Mouse (Mus musculus) limb, embryonic 11.5 days (tissue): ENCODE results near the gene 2200002D01Rik. TPM values are rescaled to one million over a fixed set of nuclear protein-coding genes. Genes with fewer than 3 reads are reported as not detected.

Experiments used
- ATAC-seq: fragments of 200-750 bp; cut with Nextera tagmentation; 2 replicates; pipeline ENCODE4 v1.8.0; 2017; ENCODE audit warnings: low read depth; ENCODE audit not compliant: insufficient number of reproducible peaks, low FRiP score, low TSS enrichment
- DNase-seq: peaks from one replicate; pipeline ENCODE4 v3.0.0-alpha.2; 2015; ENCODE audit warnings: low spot score
- H3K27ac ChIP-seq: fragments of 300-500 bp; sonication (generic); replicated peaks from 2 replicates; pipeline ENCODE4 v1.5.1; 2014; ENCODE audit warnings: low read depth, mild to moderate bottlenecking, low read length
- H3K27me3 ChIP-seq: fragments of 300-500 bp; sonication (generic); 2 replicates; pipeline ENCODE4 v1.6.1; 2014; ENCODE audit warnings: mild to moderate bottlenecking, low read length, mixed read lengths; ENCODE audit not compliant: control insufficient read depth, insufficient read depth
- H3K36me3 ChIP-seq: fragments of 300-500 bp; sonication (generic); 2 replicates; pipeline ENCODE4 v1.6.1; 2014; ENCODE audit warnings: mild to moderate bottlenecking, low read length, moderate library complexity, mixed read lengths; ENCODE audit not compliant: control insufficient read depth, insufficient read depth
- H3K4me1 ChIP-seq: fragments of 300-500 bp; sonication (generic); 2 replicates; pipeline ENCODE4 v1.6.1; 2014; ENCODE audit warnings: low read length, mixed read lengths; ENCODE audit not compliant: control insufficient read depth, insufficient read depth
- H3K4me2 ChIP-seq: fragments of 300-500 bp; sonication (generic); 2 replicates; pipeline ENCODE4 v1.6.1; 2014; ENCODE audit warnings: low read depth, mild to moderate bottlenecking, moderate library complexity; ENCODE audit not compliant: severe bottlenecking
- H3K4me3 ChIP-seq: fragments of 300-500 bp; sonication (generic); 2 replicates; pipeline ENCODE4 v1.5.1; 2014; ENCODE audit warnings: low read depth, low read length
- H3K9ac ChIP-seq: fragments of 300-500 bp; sonication (generic); 2 replicates; pipeline ENCODE4 v1.6.1; 2014; ENCODE audit warnings: mild to moderate bottlenecking, low read length
- H3K9me3 ChIP-seq: fragments of 300-500 bp; sonication (generic); 2 replicates; pipeline ENCODE4 v1.6.1; 2016; ENCODE audit warnings: low read length; ENCODE audit not compliant: control insufficient read depth
- WGBS: fragments of 180-500 bp; shearing (Covaris S2); extraction: QIAGEN DNeasy Blood & Tissue Kit; methylation state at CpG from one replicate; pipeline ENCODE4 v1.1.7; 2014; 5-methylcytosine and 5-hydroxymethylcytosine counted together
- polyA plus RNA-seq: library from polyadenylated mRNA; unstranded; fragments of >200 nt; fragmentation: Nextera tagmentation; extraction: Ambion mirVana; gene quantifications from 2 replicates; pipeline ENCODE4 v1.2.1, GENCODE M21; 2014

The 2200002D01Rik gene
- polyA plus RNA-seq = 1.4 and 2.3 TPM in 2 replicates

DNA sequence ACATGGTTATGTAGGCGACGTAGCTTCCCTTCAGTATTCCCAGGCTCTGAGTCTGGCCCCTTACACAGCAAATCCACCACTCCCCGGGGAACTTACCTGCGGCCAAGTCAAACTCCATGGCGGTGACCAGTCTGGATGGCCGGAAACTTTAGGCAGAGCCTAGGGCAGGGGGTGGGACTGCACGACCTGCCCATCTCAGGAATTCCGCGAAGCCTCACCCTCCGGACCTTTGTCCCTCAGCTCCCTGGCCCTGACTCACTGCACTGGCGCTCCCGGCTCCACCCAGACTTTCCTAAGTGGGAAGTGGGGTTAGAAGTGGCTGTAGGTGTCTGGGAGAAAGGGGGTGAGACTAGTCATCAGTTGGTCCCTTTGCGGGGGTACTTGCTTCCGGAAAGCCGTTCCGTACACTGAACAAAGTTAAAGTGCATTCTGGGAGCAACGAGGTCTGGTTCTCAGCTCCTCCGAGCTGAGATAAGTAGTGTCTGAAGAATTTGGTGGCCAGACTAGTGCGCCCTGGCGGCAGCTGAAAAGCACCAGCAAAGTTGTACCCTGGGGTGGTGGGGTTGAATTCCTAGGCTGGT lies at the start of gene 2200002D01Rik:
Gene 2200002D01Rik, minus strand, starts transcription at position 206 of the 581 bp plus-strand sequence.
- Histone ChIP-seq H3K9ac (peak within 1 kb of the TSS; percentile 48; the same call in 1 of the 2 replicates), H3K9me3 (no peaks in the 10 kb centered on the region), H3K4me3 (peak within 1 kb of the TSS; percentile 14), H3K4me1 (peaks cover 6% of the 10 kb centered on the region), H3K27ac (no peak within 1 kb of the TSS), H3K36me3 (peaks cover 14% of the 10 kb centered on the region), H3K4me2 (peak within 1 kb of the TSS; percentile 50), H3K27me3 (0 out of 2 replicates have a peak, but pooled peaks cover 3% of the 10 kb centered on the region)
- WGBS = 7% methylated on average over 20 of the region's 20 CpGs
- DNase-seq = peak; percentile 40
- ATAC-seq = no peak

DNA sequence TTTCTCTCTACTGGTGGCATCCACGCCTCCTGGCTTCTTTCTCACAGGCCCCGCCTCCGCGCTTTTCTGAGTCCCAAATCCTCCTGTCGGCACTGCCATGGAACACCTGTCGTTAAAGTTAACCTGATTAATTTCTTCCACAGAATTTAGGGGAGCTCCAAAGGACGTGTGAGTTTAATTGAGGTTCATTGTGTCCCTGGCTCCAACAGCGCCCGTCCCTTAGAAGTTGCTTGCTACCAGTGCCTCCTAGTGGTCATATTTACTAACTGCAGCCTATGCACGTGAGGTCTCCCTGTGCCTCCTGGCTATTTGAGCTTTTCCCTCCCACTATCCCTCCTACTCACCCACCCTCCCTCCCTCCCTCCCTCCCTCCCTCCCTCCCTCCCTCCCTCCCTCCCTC lies 48.7 kb upstream of the 2200002D01Rik start:
- no peaks in the 10 kb centered on the region for H3K36me3 ChIP-seq
- 10% methylated on average over 10 of the region's 10 CpGs for WGBS
- H3K27ac ChIP-seq = no peak overlapping the region
- H3K9ac ChIP-seq = no peak overlapping the region
- H3K27me3 ChIP-seq = no peaks in the 10 kb centered on the region
- H3K4me3 ChIP-seq = no peak overlapping the region
- no peak overlapping the region for H3K4me2 ChIP-seq
- DNase-seq (peak; percentile 79), ATAC-seq (no peak)
- no peaks in the 10 kb centered on the region for H3K9me3 ChIP-seq
- peaks cover 16% of the 10 kb centered on the region for H3K4me1 ChIP-seq

DNA sequence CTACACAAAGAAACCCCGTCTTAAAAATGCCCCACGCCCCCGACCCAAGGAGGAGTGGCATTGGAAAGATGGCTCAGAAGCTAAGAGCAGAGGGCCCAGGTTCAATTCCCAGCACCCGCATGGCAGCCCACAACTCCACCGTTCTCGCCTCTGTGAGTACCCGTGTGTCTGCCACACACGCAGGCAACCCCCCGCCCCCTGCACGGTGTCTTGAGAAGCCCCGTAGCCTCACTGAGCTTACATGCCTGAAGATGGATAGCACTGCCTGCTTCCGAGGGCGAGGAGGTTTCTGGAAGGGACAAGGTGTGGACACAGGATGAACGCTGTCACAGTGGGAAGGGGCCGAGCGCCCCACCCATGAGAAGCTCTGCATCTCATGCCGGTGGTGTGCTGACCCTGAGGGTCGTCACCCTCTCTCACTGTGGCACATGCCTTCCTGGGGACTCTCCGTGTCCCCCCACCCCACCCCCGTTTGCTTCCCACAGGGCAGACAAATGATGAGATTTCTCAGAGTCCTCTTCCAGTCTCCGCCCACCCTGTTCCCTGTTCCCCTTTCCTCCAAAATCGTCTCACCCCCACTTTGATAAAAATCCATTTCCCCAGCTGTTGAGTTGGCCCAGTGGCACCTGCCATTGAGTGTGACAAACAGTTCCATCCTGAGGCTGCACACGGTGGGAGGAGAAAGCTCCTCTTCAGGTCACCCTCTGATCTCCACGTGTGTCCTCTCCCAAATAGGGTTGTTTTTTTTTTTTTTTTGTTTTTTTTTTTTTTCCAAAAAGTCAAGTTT lies 47.8 kb upstream of the 2200002D01Rik start:
- no peaks in the 10 kb centered on the region for H3K9me3 ChIP-seq
- H3K27ac ChIP-seq = no peak overlapping the region
- 78% methylated on average over 24 of the region's 24 CpGs for WGBS

DNA sequence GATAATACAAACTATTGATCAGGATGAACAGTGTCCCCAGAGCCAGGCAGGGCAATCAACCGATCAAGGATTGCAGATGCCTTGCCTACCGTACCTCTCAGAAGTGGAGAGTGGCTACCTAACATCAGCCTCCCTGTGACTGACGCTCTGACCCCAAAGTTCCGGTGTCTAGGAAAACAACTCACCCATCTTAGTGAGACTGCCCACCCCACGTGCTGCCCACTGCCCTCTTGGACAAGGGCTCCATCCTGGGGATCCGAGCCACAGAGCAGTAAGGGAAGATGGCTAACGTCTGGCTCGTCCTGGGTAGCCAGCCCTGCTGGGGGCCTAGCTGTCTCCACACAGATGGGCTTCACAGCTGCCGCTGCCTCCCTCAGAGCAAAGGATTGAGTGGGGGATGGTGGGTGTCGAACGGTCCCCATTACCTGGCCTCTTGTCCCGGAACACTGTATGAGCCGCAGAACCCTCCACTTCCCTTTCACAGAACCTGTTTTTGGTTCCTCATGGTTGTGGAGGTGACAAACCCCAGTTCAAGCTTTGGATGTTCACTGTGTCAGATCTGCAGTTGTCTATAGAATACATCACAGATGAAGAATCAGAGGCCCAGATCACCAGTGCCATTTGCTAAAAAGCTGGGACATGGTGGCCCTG lies 46.0 kb upstream of the 2200002D01Rik start:
- H3K9me3 ChIP-seq = no peaks in the 10 kb centered on the region
- H3K36me3 ChIP-seq = no peaks in the 10 kb centered on the region
- H3K27me3 ChIP-seq = peaks cover 3% of the 10 kb centered on the region; the same call in 1 of the 2 replicates
- H3K27ac ChIP-seq = no peak overlapping the region
- DNase-seq (no peak), ATAC-seq (no peak)
- no peak overlapping the region for H3K9ac ChIP-seq
- no peak overlapping the region for H3K4me3 ChIP-seq
- 66% methylated on average over 13 of the region's 13 CpGs for WGBS
- H3K4me1 ChIP-seq = peaks cover 30% of the 10 kb centered on the region
- no peak overlapping the region for H3K4me2 ChIP-seq

More for the DNA sequence above, 47.8 kb upstream of the 2200002D01Rik start:
- peaks cover 25% of the 10 kb centered on the region for H3K4me1 ChIP-seq
- H3K9ac ChIP-seq = no peak overlapping the region
- ATAC-seq (no peak), DNase-seq (no peak)
- no peak overlapping the region for H3K4me2 ChIP-seq
- no peaks in the 10 kb centered on the region for H3K36me3 ChIP-seq
- H3K27me3 ChIP-seq = no peaks in the 10 kb centered on the region
- no peak overlapping the region for H3K4me3 ChIP-seq

DNA sequence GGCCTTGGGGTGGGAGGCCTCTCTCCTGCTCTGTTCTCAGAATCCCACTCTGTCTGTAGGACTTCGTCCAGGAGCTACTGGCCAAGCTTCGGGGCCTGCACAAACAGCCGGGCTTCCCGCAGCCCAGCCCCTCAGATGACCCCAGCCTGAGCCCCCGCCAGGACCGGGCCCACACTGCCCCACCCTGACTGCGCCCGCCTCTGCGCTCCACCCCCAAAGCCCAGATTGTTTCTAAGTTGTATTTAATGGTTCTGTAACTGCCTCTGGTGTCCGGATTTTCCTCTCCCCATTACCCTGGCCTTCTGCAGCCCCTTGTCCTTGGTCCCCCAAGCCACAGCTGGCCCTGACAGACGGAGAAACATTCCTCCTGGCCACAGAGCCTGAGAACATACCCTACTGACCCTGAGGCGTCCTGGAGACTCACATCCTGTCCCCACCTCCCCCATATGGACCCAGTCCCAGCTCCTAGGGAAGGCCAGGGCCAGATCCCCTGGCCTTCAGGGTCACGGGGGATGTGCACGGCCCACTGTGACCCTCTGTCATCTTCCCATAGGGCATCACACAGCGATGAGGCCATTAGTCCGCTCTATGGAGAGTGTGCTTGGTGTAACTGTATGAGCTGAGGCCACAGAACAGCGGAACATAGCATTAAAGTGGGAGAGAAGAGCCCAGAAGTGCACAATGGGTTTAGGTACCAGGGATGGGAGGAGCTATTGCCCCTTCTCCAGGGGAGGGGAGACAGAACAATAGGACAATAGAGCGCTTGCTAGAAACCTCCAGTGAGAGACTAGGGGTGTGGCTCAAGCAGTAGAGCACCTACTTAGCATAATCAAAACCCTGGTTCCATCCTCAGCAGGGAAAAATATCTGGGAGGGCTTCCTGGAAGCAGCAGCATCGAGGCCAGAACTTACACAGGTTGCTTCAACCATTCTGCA lies 45.1 kb upstream of the 2200002D01Rik start:
- peaks cover 3% of the 10 kb centered on the region; the same call in 1 of the 2 replicates for H3K27me3 ChIP-seq
- no peak overlapping the region for H3K4me3 ChIP-seq
- peaks cover 30% of the 10 kb centered on the region for H3K4me1 ChIP-seq
- H3K4me2 ChIP-seq = no peak overlapping the region
- WGBS = 26% methylated on average over 19 of the region's 19 CpGs
- H3K9me3 ChIP-seq = no peaks in the 10 kb centered on the region
- H3K9ac ChIP-seq = 0 out of 2 replicates have a peak overlapping the region, but pooled peaks have one; percentile 22
- H3K36me3 ChIP-seq = no peaks in the 10 kb centered on the region
- H3K27ac ChIP-seq = peak overlapping the region; percentile 39; the same call in 1 of the 2 replicates
- DNase-seq = no peak
- ATAC-seq = no peak

DNA sequence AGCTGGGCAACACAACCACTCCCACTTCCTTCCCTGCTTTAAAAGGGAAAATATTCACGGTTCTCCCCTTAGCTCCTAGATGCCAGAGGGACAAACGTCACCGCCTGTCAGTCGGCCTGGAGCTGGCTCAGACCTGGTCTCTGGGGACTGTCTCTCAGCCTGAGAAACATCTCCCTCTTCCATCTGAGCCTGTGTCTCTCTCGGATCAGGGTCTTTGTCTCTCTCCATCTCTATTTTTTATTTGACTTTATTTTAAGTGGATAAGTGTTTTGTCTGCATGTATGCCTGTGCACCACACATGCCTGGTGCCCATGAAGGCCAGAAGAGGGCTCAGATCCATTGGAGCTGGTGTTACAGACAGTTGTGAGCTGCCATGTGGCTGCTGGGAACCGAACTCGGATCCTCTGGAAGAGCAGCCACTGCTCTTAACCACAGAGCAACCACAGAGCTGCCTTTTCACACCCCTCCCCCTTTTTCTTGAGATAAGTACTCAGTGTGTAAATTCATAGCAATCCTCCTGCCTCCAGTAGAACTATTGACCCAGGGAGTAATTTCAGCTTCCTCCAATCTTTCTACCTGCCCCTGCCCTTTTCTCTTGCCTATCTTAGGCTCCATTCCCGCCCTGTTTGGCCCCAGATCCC lies 44.3 kb upstream of the 2200002D01Rik start:
- peaks cover 30% of the 10 kb centered on the region for H3K4me1 ChIP-seq
- H3K9ac ChIP-seq = no peak overlapping the region
- no peak overlapping the region; the same call in 1 of the 2 replicates for H3K27ac ChIP-seq
- H3K4me2 ChIP-seq = no peak overlapping the region
- H3K4me3 ChIP-seq = no peak overlapping the region
- 0 out of 2 replicates have a peak, but pooled peaks have one; percentile 5 for ATAC-seq
- 18% methylated on average over 8 of the region's 8 CpGs for WGBS
- H3K9me3 ChIP-seq = no peaks in the 10 kb centered on the region
- peaks cover 3% of the 10 kb centered on the region; the same call in 1 of the 2 replicates for H3K27me3 ChIP-seq
- DNase-seq = no peak
- no peaks in the 10 kb centered on the region for H3K36me3 ChIP-seq

DNA sequence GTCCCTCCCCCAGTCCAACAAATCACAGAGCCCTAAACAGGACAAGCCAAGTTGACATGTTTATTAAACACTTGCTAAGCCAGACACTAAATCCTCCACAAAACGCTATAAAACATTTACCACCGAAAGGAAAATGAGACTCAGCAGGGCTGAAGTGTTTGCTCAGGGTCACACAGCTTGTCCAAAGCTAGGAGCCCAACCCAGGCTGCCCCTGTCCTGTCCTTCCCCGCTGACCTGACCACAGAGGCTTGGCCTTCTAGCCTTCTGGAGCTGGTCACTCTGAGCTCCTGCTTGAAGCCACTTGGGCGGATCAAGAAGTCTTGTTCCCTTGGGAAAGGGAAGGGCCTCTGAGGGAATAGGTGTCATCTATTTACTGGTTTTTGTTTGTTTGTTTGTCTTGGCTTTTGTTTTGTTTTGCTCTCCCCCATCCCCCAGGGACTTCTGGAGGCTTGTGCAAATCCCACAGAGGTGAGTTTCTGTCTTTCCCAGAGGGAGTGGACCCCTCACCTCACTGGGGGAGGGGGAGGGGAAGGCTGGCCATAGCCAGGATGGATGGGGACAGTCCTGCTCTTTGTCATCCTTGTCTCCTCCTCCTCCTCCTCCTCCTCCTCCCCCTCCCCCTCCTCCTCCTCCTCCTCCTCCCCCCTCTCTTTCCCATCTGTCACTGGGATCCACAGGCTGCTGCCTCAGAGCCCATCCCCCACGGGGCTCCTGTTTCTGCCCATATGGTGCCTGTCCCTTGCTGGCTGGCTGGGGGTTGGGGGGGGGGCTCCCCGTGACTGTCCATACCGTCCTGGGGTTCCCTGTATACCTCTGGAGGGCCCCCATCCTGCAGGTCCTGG lies 43.6 kb upstream of the 2200002D01Rik start:
- H3K9ac ChIP-seq = no peak overlapping the region
- no peaks in the 10 kb centered on the region for H3K36me3 ChIP-seq
- no peak overlapping the region for H3K4me2 ChIP-seq
- no peak overlapping the region for H3K4me3 ChIP-seq
- no peak for DNase-seq
- H3K27ac ChIP-seq = no peak overlapping the region
- no peaks in the 10 kb centered on the region for H3K9me3 ChIP-seq
- H3K4me1 ChIP-seq = peaks cover 30% of the 10 kb centered on the region
- ATAC-seq = 0 out of 2 replicates have a peak, but pooled peaks have one; percentile 24
- 4% methylated on average over 6 of the region's 7 CpGs for WGBS
- H3K27me3 ChIP-seq = peaks cover 3% of the 10 kb centered on the region; the same call in 1 of the 2 replicates
